Mouse (Mus musculus): Measurements from ENCODE around the gene Rrp9. TPM values are rescaled to one million over a fixed set of nuclear protein-coding genes. Genes with fewer than 3 reads are reported as not detected.

The Rrp9 gene
- polyA plus RNA-seq, 1 experiment = 18.3 TPM

GRCm38 (mm10) chr9:106461641-106462429, 13.9 kb upstream of the Rrp9 start:
- H3K36me3 ChIP-seq (ENCODE audit: control insufficient read depth, insufficient read depth, low read length) = no peaks in the 10 kb centered on the region
- H3K27me3 ChIP-seq (ENCODE audit: control insufficient read depth, insufficient read depth, low read length) = peaks cover 12% of the 10 kb centered on the region
- H3K27ac ChIP-seq (ENCODE audit: insufficient read depth, low read depth, low read length) = no peak overlapping the region
- 85% methylated on average over 16 of the region's 16 CpGs for WGBS
- no peak overlapping the region for H3K4me3 ChIP-seq (ENCODE audit: low read depth, low read length)
- H3K4me1 ChIP-seq (ENCODE audit: control insufficient read depth, insufficient read depth, insufficient read length, low read length) = no peaks in the 10 kb centered on the region; the same call in 1 of the 2 replicates
- TF ChIP-seq POLR2A (IDR thresholded peaks at IDR 0.05; ENCODE audit: low read depth, low read length) (no peak), CTCF (IDR thresholded peaks at IDR 0.05; ENCODE audit: extremely low read depth, insufficient read length, insufficient replicate concordance, low read depth, low read length) (no peak)

- Histone ChIP-seq H3K4me3 (ENCODE audit: low read depth, low read length) (no peak overlapping the region), H3K27ac (ENCODE audit: insufficient read depth, low read depth, low read length) (no peak overlapping the region), H3K27me3 (ENCODE audit: control insufficient read depth, insufficient read depth, low read length) (peaks cover 12% of the 10 kb centered on the region), H3K4me1 (ENCODE audit: control insufficient read depth, insufficient read depth, insufficient read length, low read length) (no peaks in the 10 kb centered on the region; the same call in 1 of the 2 replicates), H3K36me3 (ENCODE audit: control insufficient read depth, insufficient read depth, low read length) (no peaks in the 10 kb centered on the region)
- WGBS = 96% methylated on average over 12 of the region's 12 CpGs
- no peak for TF ChIP-seq POLR2A (IDR thresholded peaks at IDR 0.05; ENCODE audit: low read depth, low read length)
- no peak for TF ChIP-seq CTCF (IDR thresholded peaks at IDR 0.05; ENCODE audit: extremely low read depth, insufficient read length, insufficient replicate concordance, low read depth, low read length)
Measured at GRCm38 (mm10) chr9:106462430-106462800, 13.3 kb upstream of the Rrp9 start.

GRCm38 (mm10) chr9:106463122-106464063, 12.4 kb upstream of the Rrp9 start:
- WGBS = 94% methylated on average over 21 of the region's 21 CpGs

GRCm38 (mm10) chr9:106464751-106465541, 10.8 kb upstream of the Rrp9 start:
- H3K4me3 ChIP-seq (ENCODE audit: low read depth, low read length) = peak overlapping the region; percentile 60
- H3K27me3 ChIP-seq (ENCODE audit: control insufficient read depth, insufficient read depth, low read length) = peaks cover 12% of the 10 kb centered on the region
- H3K27ac ChIP-seq (ENCODE audit: insufficient read depth, low read depth, low read length) = no peak overlapping the region
- no peaks in the 10 kb centered on the region for H3K36me3 ChIP-seq (ENCODE audit: control insufficient read depth, insufficient read depth, low read length)
- WGBS = 3% methylated on average over 99 of the region's 99 CpGs
- no peaks in the 10 kb centered on the region; the same call in 1 of the 2 replicates for H3K4me1 ChIP-seq (ENCODE audit: control insufficient read depth, insufficient read depth, insufficient read length, low read length)
- no peak for TF ChIP-seq CTCF (IDR thresholded peaks at IDR 0.05; ENCODE audit: extremely low read depth, insufficient read length, insufficient replicate concordance, low read depth, low read length)
- TF ChIP-seq POLR2A (IDR thresholded peaks at IDR 0.05; ENCODE audit: low read depth, low read length) = no peak

More at GRCm38 (mm10) chr9:106463122-106464063, 12.4 kb upstream of the Rrp9 start:
- Histone ChIP-seq H3K27ac (ENCODE audit: insufficient read depth, low read depth, low read length) (no peak overlapping the region), H3K4me3 (ENCODE audit: low read depth, low read length) (no peak overlapping the region), H3K4me1 (ENCODE audit: control insufficient read depth, insufficient read depth, insufficient read length, low read length) (no peaks in the 10 kb centered on the region; the same call in 1 of the 2 replicates), H3K36me3 (ENCODE audit: control insufficient read depth, insufficient read depth, low read length) (no peaks in the 10 kb centered on the region), H3K27me3 (ENCODE audit: control insufficient read depth, insufficient read depth, low read length) (peaks cover 12% of the 10 kb centered on the region)
- TF ChIP-seq POLR2A (IDR thresholded peaks at IDR 0.05; ENCODE audit: low read depth, low read length) (no peak), CTCF (IDR thresholded peaks at IDR 0.05; ENCODE audit: extremely low read depth, insufficient read length, insufficient replicate concordance, low read depth, low read length) (no peak)

GRCm38 (mm10) chr9:106465571-106466200, 10.1 kb upstream of the Rrp9 start, which contains the start of gene Gpr62:
Gene Gpr62 (minus strand): TSS chr9:106465938.
- no peaks in the 10 kb centered on the region for H3K36me3 ChIP-seq (ENCODE audit: control insufficient read depth, insufficient read depth, low read length)
- H3K27me3 ChIP-seq (ENCODE audit: control insufficient read depth, insufficient read depth, low read length) = peaks cover 12% of the 10 kb centered on the region
- TF ChIP-seq CTCF (IDR thresholded peaks at IDR 0.05; ENCODE audit: extremely low read depth, insufficient read length, insufficient replicate concordance, low read depth, low read length) (no peak), POLR2A (IDR thresholded peaks at IDR 0.05; ENCODE audit: low read depth, low read length) (no peak)
- 38% methylated on average over 26 of the region's 26 CpGs for WGBS
- peak within 1 kb of the TSS; percentile 60 for H3K4me3 ChIP-seq (ENCODE audit: low read depth, low read length)
- no peak within 1 kb of the TSS for H3K27ac ChIP-seq (ENCODE audit: insufficient read depth, low read depth, low read length)
- no peaks in the 10 kb centered on the region; the same call in 1 of the 2 replicates for H3K4me1 ChIP-seq (ENCODE audit: control insufficient read depth, insufficient read depth, insufficient read length, low read length)

GRCm38 (mm10) chr9:106466721-106467120, 9.0 kb upstream of the Rrp9 start:
- no peak overlapping the region for H3K4me3 ChIP-seq (ENCODE audit: low read depth, low read length)
- H3K27ac ChIP-seq (ENCODE audit: insufficient read depth, low read depth, low read length) = no peak overlapping the region
- H3K27me3 ChIP-seq (ENCODE audit: control insufficient read depth, insufficient read depth, low read length) = peaks cover 12% of the 10 kb centered on the region
- peaks cover 2% of the 10 kb centered on the region; the same call in 1 of the 2 replicates for H3K4me1 ChIP-seq (ENCODE audit: control insufficient read depth, insufficient read depth, insufficient read length, low read length)
- no peaks in the 10 kb centered on the region for H3K36me3 ChIP-seq (ENCODE audit: control insufficient read depth, insufficient read depth, low read length)
- WGBS = 62% methylated on average over 6 of the region's 6 CpGs
- TF ChIP-seq POLR2A (IDR thresholded peaks at IDR 0.05; ENCODE audit: low read depth, low read length) = no peak
- no peak for TF ChIP-seq CTCF (IDR thresholded peaks at IDR 0.05; ENCODE audit: extremely low read depth, insufficient read length, insufficient replicate concordance, low read depth, low read length)

All from small intestine, adult 2 months (tissue).